Mouse (Mus musculus) CH12.LX (cell line): ENCODE results near the gene Tle3. TPM values are rescaled to one million over a fixed set of nuclear protein-coding genes. Genes with fewer than 3 reads are reported as not detected.

Source experiments
- DNase-seq: peaks from one replicate; pipeline ENCODE4 v3.0.0-alpha.2; 2013; ENCODE audit errors: extremely low read depth
- H3K27ac ChIP-seq: 2 replicates; pipeline ENCODE4 v1.5.1; 2012; ENCODE audit warnings: low read depth, mild to moderate bottlenecking, control low read depth, moderate library complexity; ENCODE audit not compliant: insufficient read depth
- H3K27me3 ChIP-seq: replicated peaks from 2 replicates; pipeline ENCODE3; 2012; ENCODE audit warnings: inconsistent platforms
- H3K36me3 ChIP-seq, 2 experiments: replicated peaks in 1 of 2; 2 replicates each; pipeline versions ENCODE3 to v1.6.1; 2012; ENCODE audit warnings: inconsistent platforms in 1 of 2, low read length in 1 of 2, mild to moderate bottlenecking in 1 of 2, mixed read lengths in 1 of 2, moderate library complexity in 1 of 2; ENCODE audit not compliant: control insufficient read depth in 1 of 2, insufficient read depth in 1 of 2
- H3K4me1 ChIP-seq, 2 experiments: 2 replicates each; pipeline ENCODE4 v1.6.1; 2012; ENCODE audit warnings: inconsistent platforms in 1 of 2, moderate library complexity in 1 of 2; ENCODE audit not compliant: insufficient read depth in 2 of 2, control insufficient read depth in 1 of 2
- H3K4me2 ChIP-seq: 2 replicates; pipeline ENCODE4 v1.6.1; 2012; ENCODE audit warnings: low read depth, mild to moderate bottlenecking, control low read depth; ENCODE audit not compliant: poor library complexity, insufficient read depth, severe bottlenecking
- H3K4me3 ChIP-seq, 3 experiments: fragments of 150-350 bp in 1 of 3; sonication (generic) in 1 of 3; replicated peaks in 1 of 3; 2 replicates each; pipeline versions ENCODE3 to v1.5.1; 2011 to 2012; ENCODE audit warnings: low read depth in 2 of 3, low read length in 2 of 3, mild to moderate bottlenecking in 2 of 3, moderate library complexity in 2 of 3, control low read depth in 1 of 3, improper control_type of control experiment in 1 of 3, inconsistent platforms in 1 of 3, mixed read lengths in 1 of 3; ENCODE audit not compliant: poor library complexity in 1 of 3
- H3K79me2 ChIP-seq: replicated peaks from 2 replicates; pipeline ENCODE4 v1.6.1; 2012; ENCODE audit warnings: mild to moderate bottlenecking, moderate library complexity; ENCODE audit not compliant: control insufficient read depth, poor library complexity, insufficient read depth, severe bottlenecking; ENCODE audit errors: extremely low read depth
- H3K9ac ChIP-seq: 2 replicates; pipeline ENCODE4 v1.6.1; 2012; ENCODE audit warnings: low read depth, mild to moderate bottlenecking, control low read depth, moderate library complexity; ENCODE audit not compliant: insufficient read depth
- H3K9me3 ChIP-seq: replicated peaks from 2 replicates; pipeline ENCODE3; 2012; ENCODE audit warnings: low read length, inconsistent platforms, mixed read lengths
- BHLHE40 ChIP-seq: IDR thresholded peaks from 2 replicates; pipeline ENCODE4 v1.6.1; 2011; ENCODE audit warnings: mild to moderate bottlenecking, low read depth, low read length, improper control_type of control experiment
- CHD1 ChIP-seq: IDR thresholded peaks from 2 replicates; pipeline ENCODE4 v1.6.1; 2012; ENCODE audit warnings: low read depth, low read length, improper control_type of control experiment, inconsistent platforms
- CHD2 ChIP-seq: IDR thresholded peaks from 2 replicates; pipeline ENCODE4 v1.6.1; 2011; ENCODE audit warnings: low read length, improper control_type of control experiment
- CTCF ChIP-seq, 2 experiments: IDR thresholded peaks in 1 of 2; conservative IDR thresholded peaks in 1 of 2; 2 replicates each; pipeline ENCODE4 v1.5.1; 2011 to 2012; ENCODE audit warnings: low read depth in 2 of 2, low read length in 2 of 2, improper control_type of control experiment in 1 of 2, inconsistent platforms in 1 of 2, mild to moderate bottlenecking in 1 of 2, moderate library complexity in 1 of 2
- EP300 ChIP-seq: IDR thresholded peaks from 2 replicates; pipeline ENCODE4 v1.6.1; 2011; ENCODE audit warnings: low read length, improper control_type of control experiment
- IRF4 ChIP-seq: IDR thresholded peaks from 2 replicates; pipeline ENCODE4 v1.6.1; 2014; ENCODE audit warnings: low read depth, mild to moderate bottlenecking, inconsistent platforms, low read length, improper control_type of control experiment
- JUN ChIP-seq: IDR thresholded peaks from 2 replicates; pipeline ENCODE4 v1.6.1; 2011; ENCODE audit warnings: low read depth, mild to moderate bottlenecking, low read length, improper control_type of control experiment, moderate library complexity; ENCODE audit not compliant: insufficient read depth
- JUND ChIP-seq: conservative IDR thresholded peaks from 2 replicates; pipeline ENCODE4 v1.6.1; 2011; ENCODE audit warnings: low read depth, low read length, improper control_type of control experiment
- MAFK ChIP-seq: IDR thresholded peaks from 2 replicates; pipeline ENCODE4 v1.6.1; 2011; ENCODE audit warnings: low read length, improper control_type of control experiment; ENCODE audit not compliant: insufficient replicate concordance
- MAX ChIP-seq: IDR thresholded peaks from 2 replicates; pipeline ENCODE4 v1.6.1; 2011; ENCODE audit warnings: low read length, improper control_type of control experiment
- MXI1 ChIP-seq: IDR thresholded peaks from 2 replicates; pipeline ENCODE4 v1.6.1; 2011; ENCODE audit warnings: mild to moderate bottlenecking, low read depth, low read length, improper control_type of control experiment
- PAX5 ChIP-seq: IDR thresholded peaks from 2 replicates; pipeline ENCODE4 v1.6.1; 2012; ENCODE audit warnings: low read length, inconsistent platforms, mixed read lengths
- SMC3 ChIP-seq: IDR thresholded peaks from 2 replicates; pipeline ENCODE4 v1.6.1; 2011; ENCODE audit warnings: low read depth, low read length, improper control_type of control experiment
- TBP ChIP-seq: conservative IDR thresholded peaks from 2 replicates; pipeline ENCODE4 v1.6.1; 2011; ENCODE audit warnings: low read depth, low read length, improper control_type of control experiment
- USF2 ChIP-seq: conservative IDR thresholded peaks from 2 replicates; pipeline ENCODE4 v1.6.1; 2011; ENCODE audit warnings: low read depth, low read length, improper control_type of control experiment
- dilution Hi-C: fragments of 300-500 bp; cut with MboI; formaldehyde crosslinking; loops from 2 replicates; pipeline ENCODE4 v1.14.3; 2020; ENCODE audit warnings: low sequenced_read_pairs; ENCODE audit not compliant: extremely low pct_unique_long_range_greater_than_20kb, extremely low pct_ligation_motif_present
- in situ Hi-C: fragments of 300-500 bp; cut with MboI; formaldehyde crosslinking; loops from 3 replicates; pipeline ENCODE4 v1.14.3; 2019; ENCODE audit warnings: low sequenced_read_pairs, low pct_ligation_motif_present, low pct_unique_long_range_greater_than_20kb, mixed read lengths
- polyA plus RNA-seq: library from polyadenylated mRNA; unstranded; fragments of >175 nt; gene quantifications from 2 replicates; pipeline ENCODE4 v1.2.1, GENCODE M21; 2012; ENCODE audit warnings: low read depth; ENCODE audit not compliant: insufficient read length
- total RNA-seq, 2 experiments: library from RNA; depleted of rRNA; stranded (reverse); fragments of 300-350 nt in 1 of 2; fragments of >200 nt in 1 of 2; gene quantifications; 2 replicates each; pipeline ENCODE4 v1.2.3; 2012 to 2014

Gene Tle3
- total and polyA plus RNA-seq, 3 experiments: 8.1 to 29.1 (median 22.8) TPM

DNA sequence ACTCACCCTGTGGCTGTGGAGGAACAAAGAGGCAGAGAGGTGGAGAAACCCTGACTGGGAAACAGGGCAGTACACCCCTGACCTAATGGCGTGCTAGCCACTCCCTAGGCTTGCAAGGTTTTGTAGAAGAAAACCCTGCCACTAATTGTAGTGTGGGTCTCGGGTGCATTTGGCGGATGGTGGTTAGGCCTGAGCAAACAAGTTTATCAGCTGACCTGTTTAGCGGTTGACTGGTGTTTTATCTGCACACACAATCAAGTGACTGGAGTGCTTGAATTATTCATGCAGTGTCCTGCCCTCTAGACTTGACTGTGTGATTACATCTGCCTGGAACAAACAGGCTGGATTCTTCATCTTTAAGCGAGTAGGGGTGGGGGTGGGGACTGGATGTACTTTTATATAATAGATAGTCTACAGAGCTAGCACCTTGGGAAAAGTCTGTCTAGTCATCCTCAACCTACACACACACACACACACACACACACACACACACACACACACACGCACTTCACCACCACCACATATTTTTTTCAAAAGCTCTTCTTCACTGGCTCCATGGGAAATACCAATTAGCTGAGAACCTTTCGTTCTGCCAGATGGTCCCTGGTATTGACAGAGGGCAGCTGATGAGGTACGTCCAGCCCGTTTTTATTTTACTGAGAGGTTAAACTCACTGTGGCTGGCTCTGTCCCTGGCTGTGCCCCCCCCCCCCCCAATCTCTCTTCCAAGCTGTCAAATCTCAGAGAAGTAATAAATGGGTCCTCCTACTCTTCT is 5.7 kb downstream of the Tle3 start:
- Histone ChIP-seq H3K4me3 (no peak overlapping the region), H3K27ac (no peak overlapping the region), H3K36me3 (peaks cover 5 to 75% of the 10 kb centered on the region in 2 experiments), H3K4me2 (no peak overlapping the region), H3K79me2 (peaks cover 11% of the 10 kb centered on the region; the same call in 1 of the 2 replicates), H3K9ac (no peak overlapping the region), H3K4me1 (peaks cover 3 to 52% of the 10 kb centered on the region in 2 experiments; a peak in 2 of 4 replicates), H3K27me3 (no peaks in the 10 kb centered on the region), H3K9me3 (no peaks in the 10 kb centered on the region)
- no peak for DNase-seq
- in situ Hi-C loops (no loop called here), dilution Hi-C loops (no loop called here)
- TF ChIP-seq BHLHE40: no peak
- TF ChIP-seq TBP: no peak
- TF ChIP-seq MXI1: no peak
- TF ChIP-seq JUND: no peak
- no peak for TF ChIP-seq MAX
- no peak for TF ChIP-seq CTCF (conservative IDR thresholded peaks at IDR 0.05 in 1 of 2, IDR thresholded peaks at IDR 0.05 in 1 of 2; ENCODE audit: low read depth in 2 of 2, low read length in 2 of 2)
- no peak for TF ChIP-seq EP300

DNA sequence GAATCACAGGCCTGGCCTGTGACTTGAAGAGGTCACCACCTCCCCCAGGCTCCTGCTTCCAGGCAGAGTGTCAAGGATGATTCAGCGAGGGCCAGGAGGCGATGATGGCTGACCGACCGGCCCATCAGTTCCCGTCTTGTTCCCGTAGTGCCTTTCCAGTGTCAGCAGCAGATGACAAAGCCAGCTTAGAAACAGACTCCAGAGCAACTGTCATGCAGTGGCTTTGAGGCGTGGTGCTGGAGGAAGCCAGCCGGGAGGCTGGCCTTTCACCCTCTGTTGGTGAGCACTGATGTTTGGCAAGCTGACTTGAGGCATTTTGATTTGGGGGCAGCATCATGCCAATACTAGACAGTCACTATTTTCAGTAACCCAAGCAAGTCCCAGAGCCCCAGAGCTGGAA is 6.3 kb downstream of the Tle3 start:
- Histone ChIP-seq H3K79me2 (0 out of 2 replicates have a peak, but pooled peaks cover 8% of the 10 kb centered on the region), H3K27me3 (no peaks in the 10 kb centered on the region), H3K4me1 (peaks cover 3 to 58% of the 10 kb centered on the region in 2 experiments; a peak in 2 of 4 replicates), H3K9me3 (no peaks in the 10 kb centered on the region), H3K36me3 (peaks cover 5 to 81% of the 10 kb centered on the region in 2 experiments), H3K9ac (no peak overlapping the region), H3K4me2 (no peak overlapping the region), H3K27ac (no peak overlapping the region), H3K4me3 (no peak overlapping the region)
- DNase-seq: no peak
- dilution Hi-C loops (no loop called here), in situ Hi-C loops (no loop called here)
- no peak for TF ChIP-seq CTCF (conservative IDR thresholded peaks at IDR 0.05 in 1 of 2, IDR thresholded peaks at IDR 0.05 in 1 of 2; ENCODE audit: low read depth in 2 of 2, low read length in 2 of 2)
- no peak for TF ChIP-seq JUN
- no peak for TF ChIP-seq CHD2
- no peak for TF ChIP-seq SMC3
- no peak for TF ChIP-seq EP300
- TF ChIP-seq MAFK: no peak
- no peak for TF ChIP-seq PAX5
- no peak for TF ChIP-seq USF2
- no peak for TF ChIP-seq CHD1
- no peak for TF ChIP-seq IRF4
- no peak for TF ChIP-seq MAX
